Mouse (Mus musculus): ENCODE measurements around the gene Ddx18. TPM values are rescaled to one million over a fixed set of nuclear protein-coding genes. Genes with fewer than 3 reads are reported as not detected.

Ddx18 gene
- total and polyA plus RNA-seq, 3 experiments = 21.5 to 45.5 (median 44.0) TPM

DNA sequence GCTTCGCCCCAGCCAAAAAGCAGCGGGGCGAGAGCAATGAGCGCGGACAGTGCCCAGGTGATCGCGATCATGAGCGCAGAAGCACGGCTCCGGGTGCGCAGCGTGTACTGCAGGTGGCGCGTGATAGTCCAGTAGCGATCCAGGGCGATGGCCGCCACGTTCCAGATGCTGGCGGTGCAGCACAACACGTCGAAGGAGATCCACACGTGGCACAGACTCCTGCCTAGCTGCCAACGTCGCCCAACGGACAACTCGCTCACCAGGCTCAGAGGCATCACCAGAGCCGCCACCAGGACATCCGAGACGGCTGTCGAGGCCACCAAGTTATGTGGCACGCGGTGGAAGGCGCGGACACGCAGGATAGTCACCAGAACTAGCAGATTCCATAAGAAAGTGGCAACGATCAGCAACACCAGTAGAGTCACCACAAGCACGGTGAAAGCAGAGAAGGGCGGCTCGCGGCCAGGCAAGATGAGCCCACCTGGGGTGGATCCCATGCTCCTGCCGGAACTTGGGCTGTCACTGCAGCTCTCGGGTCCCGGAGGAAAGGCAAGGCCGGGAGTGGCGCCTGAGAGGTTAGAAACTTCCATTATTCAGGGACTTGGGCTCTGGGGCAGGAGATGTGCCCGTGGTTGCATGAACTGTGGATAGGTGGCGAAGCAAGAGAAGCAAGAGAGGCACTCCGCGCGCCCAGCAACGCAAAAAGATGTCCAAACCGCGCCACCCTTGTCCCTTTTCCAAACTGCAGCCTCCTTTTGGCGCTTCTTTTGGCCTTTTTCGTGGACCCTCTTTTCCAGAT is 40.0 kb downstream of the Ddx18 start:
- no peak for DNase-seq

DNA sequence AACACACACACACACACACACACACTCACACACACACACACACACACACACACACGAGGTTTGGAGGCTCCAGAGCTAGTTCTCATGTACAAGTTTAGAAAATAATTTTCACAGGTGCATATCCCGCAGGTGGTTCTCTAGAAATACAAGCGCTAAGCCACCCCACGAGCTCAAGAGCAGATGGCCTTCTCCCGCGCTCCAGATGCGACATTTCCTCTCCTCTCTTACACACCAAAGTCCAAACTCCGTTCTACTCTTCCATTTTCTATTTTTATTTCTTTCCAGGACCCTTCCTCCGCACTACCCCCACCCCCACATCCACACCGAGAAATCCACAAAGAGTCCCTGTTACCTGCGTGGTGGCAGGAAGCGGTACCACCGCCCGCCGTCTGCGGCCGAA is 40.7 kb downstream of the Ddx18 start:
- no peak for DNase-seq

DNA sequence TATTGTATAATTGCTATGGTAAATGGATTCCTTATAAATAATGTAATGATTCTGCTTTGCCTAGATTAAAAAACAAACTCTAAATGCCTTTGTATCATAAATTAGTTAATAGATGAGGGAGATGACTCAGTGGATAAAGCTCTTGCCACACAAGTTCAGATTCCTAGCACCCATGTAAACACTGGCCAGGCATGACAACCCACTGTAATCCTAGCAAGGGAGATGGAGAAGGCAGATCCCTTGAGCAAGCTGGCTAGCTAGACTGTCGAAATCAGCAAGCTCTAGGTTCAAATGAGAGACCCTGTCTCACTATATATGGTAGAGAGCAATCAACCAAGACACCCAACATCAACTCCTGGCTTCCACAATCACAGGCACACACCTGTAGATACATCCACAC is 49.2 kb downstream of the Ddx18 start:
- no peak for DNase-seq

DNA sequence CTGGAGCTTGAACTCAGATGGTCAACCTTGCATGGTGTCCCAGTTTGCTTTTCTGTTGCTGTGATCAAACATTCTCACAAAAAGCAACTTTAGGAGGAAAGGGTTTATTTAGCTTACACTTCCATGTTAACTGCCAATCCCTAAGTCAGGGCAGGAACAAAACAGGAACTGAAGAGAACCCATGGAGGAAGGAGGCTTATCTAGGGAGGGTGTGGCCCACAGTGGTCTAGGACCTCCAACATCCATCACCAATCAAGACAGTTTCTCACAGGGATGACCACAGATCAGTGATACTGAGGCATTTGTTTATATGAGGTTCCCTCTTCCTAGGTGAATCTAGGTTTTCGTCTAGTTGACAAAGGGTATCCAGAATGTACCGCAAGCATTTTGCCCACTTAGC is 55.8 kb downstream of the Ddx18 start:
- no peak for DNase-seq

DNA sequence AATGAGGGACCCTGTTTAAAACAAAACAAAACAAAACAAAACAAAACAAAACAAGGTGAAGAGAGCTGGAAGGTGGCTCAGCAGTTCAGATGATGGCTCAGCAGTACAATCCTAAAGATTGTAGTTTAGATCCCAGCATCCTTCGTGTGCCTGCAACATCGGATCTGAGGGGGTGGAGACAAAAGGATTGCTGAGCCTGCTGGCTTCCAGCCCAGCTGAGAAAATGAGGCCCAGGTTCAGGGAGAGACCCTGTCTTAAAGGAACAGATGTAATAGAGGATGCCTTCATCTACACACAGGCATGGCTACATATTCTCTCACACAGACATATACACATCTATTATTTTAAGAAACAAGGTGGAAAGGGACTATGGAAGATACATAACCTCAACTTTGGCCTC is 56.6 kb downstream of the Ddx18 start:
- DNase-seq = no peak

DNA sequence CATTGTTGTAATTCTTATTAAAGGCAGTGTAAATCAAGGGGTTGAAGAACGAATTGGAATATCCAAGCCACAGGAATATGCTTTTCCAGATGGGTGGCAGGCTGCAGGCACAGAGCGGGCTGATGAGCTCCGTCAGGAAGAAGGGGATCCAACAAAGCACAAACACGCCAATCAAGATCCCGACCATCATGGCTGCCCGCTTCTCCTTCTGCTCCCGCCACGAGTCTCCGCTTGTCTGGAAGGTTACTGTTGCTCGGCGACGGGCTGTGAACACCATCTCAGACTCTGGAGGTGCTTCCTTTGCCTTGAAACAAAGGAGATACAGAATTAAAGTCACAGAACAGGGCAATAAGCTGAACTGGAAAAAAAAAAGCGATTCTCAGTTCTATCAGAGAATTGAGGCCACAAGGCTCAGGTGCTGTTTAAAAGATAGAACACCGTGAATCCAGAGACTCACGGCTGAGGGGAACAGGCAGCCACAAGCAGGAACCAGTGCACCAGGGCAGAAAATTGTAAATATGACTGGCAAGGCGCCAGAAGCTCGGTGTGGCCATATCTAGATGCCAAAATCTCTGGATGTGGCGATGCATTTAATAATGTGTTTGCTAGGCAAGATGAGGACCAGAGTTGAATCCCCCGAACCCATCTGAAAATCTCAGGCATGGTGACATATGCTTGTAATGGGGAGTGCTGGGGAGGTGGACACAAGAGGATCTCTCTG is 57.2 kb downstream of the Ddx18 start:
- no peak for DNase-seq

DNA sequence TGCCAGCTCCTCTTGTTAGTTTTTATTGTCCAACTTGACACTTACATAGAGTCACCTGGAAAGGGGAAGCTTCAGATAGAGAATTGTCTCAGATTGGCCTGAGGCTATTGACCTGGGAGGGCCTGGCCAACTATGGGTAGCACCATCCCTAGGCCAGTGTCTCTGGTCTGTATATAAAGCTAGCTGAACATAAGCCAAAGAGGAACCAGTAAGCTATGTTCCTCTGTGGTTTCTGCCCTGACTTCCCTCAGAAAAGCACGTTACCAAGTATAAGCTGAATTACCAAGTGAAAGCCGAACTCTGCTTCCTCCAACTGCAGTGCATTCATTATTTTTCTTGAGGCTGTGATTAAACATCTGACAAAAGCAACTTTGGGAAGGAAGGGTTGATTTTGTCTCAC is 59.1 kb downstream of the Ddx18 start:
- DNase-seq = no peak

Other genes starting within 250 kb of the Ddx18 start
- gene Insig2, start 235.4 kb downstream of the Ddx18 start, total RNA-seq (2021) = 10 to 100 TPM; 41.5 to 59.7 TPM
- 6.9 and 7.2 TPM in 2 replicates for gene Insig2, start 235.4 kb downstream of the Ddx18 start, polyA plus RNA-seq (2012; rRNA removed)
- gene Ccdc93, start 136.9 kb downstream of the Ddx18 start, total RNA-seq (2021) = 10 to 100 TPM; 21.7 to 22.2 TPM
- 3.8 and 4.6 TPM in 2 replicates for gene Ccdc93, start 136.9 kb downstream of the Ddx18 start, polyA plus RNA-seq (2012; rRNA removed)
- gene Htr5b, start 39.5 kb downstream of the Ddx18 start, total RNA-seq (2021) = not detected
- gene Htr5b, start 39.5 kb downstream of the Ddx18 start, polyA plus RNA-seq (2012; rRNA removed) = not detected in 2 replicates